Mouse (Mus musculus) layer of hippocampus, postnatal 14 days (tissue): Measurements from ENCODE around the gene Hs3st6. TPM values are rescaled to one million over a fixed set of nuclear protein-coding genes. Genes with fewer than 3 reads are reported as not detected.
"Not testable (repeated sequence)": the region's sequence is repeated elsewhere in the genome, so short reads cannot be mapped to it uniquely, and the experiment has no call there.

Experiments used
- DNase-seq, 2 experiments: peaks; one replicate each; pipeline ENCODE4 v3.0.0; 2021 to 2022; ENCODE audit warnings: low spot score in 2 of 2, mixed read lengths in 1 of 2
- long read RNA-seq, 2 experiments: library from polyadenylated mRNA; stranded (forward); transcript quantifications; one replicate each; pipeline ENCODE4 v2.0.0; 2021
- total RNA-seq, 2 experiments: library from RNA; stranded (reverse); gene quantifications; 2 replicates each; pipeline ENCODE4 v1.2.3; 2021

Hs3st6 gene
- total RNA-seq, result not detected
- long read RNA-seq, experiment 1, partial matches to known transcripts, result 0 of 1 reads
- long read RNA-seq, experiment 1, other reads (novel, unspliced or antisense), result 0 of 1 reads
- long read RNA-seq, experiment 2, partial matches to known transcripts, result 0 of 1 reads
- long read RNA-seq, experiment 2, other reads (novel, unspliced or antisense), result 0 of 1 reads

- DNase-seq, result no peak
Observed at GRCm38 (mm10) chr17:24752415-24753394, at the start of gene Hs3st6. Gene Hs3st6 (plus strand): TSS chr17:24752988.

GRCm38 (mm10) chr17:24705821-24706220 is 47.0 kb upstream of the Hs3st6 start:
- DNase-seq, result no peak

- peak; percentile 94 to 95 for DNase-seq
Observed at GRCm38 (mm10) chr17:24706982-24707800, 45.6 kb upstream of the Hs3st6 start, which contains the start of gene Tbl3. Gene Tbl3 (minus strand): TSS chr17:24707660.

GRCm38 (mm10) chr17:24707801-24708425 is 44.9 kb upstream of the Hs3st6 start:
- DNase-seq, result no peak

GRCm38 (mm10) chr17:24708646-24709045 is 44.1 kb upstream of the Hs3st6 start:
- no peak for DNase-seq

GRCm38 (mm10) chr17:24715556-24715955 is 37.2 kb upstream of the Hs3st6 start:
- no peak for DNase-seq

- no peak for DNase-seq
Observed at GRCm38 (mm10) chr17:24716166-24716682, 36.6 kb upstream of the Hs3st6 start.

GRCm38 (mm10) chr17:24717943-24718342 is 34.8 kb upstream of the Hs3st6 start, which contains the start of the genes Rnf151 and Rps2:
Gene Rnf151 (minus strand): TSS chr17:24718063.
Gene Rps2 (plus strand): TSS chr17:24718116.
- DNase-seq, result no peak

GRCm38 (mm10) chr17:24718938-24719337 is 33.9 kb upstream of the Hs3st6 start:
- DNase-seq, result not testable (repeated sequence)

GRCm38 (mm10) chr17:24719494-24720222 is 33.1 kb upstream of the Hs3st6 start:
- DNase-seq, result peak; percentile 96 to 99

- not testable (repeated sequence) for DNase-seq
Observed at GRCm38 (mm10) chr17:24720616-24721015, 32.2 kb upstream of the Hs3st6 start.

GRCm38 (mm10) chr17:24721383-24721955 is 31.3 kb upstream of the Hs3st6 start:
- not testable (repeated sequence) for DNase-seq

- no peak for DNase-seq
Observed at GRCm38 (mm10) chr17:24722220-24722924, 30.4 kb upstream of the Hs3st6 start.

GRCm38 (mm10) chr17:24723122-24723880 is 29.5 kb upstream of the Hs3st6 start:
- no peak for DNase-seq

GRCm38 (mm10) chr17:24723881-24724180 is 29.0 kb upstream of the Hs3st6 start:
- no peak for DNase-seq

GRCm38 (mm10) chr17:24724184-24724583 is 28.6 kb upstream of the Hs3st6 start, which contains the start of gene Ndufb10:
Gene Ndufb10 (minus strand): TSS chr17:24724478.
- DNase-seq, result peak; percentile 96 to 97

- DNase-seq, result no peak
Observed at GRCm38 (mm10) chr17:24725637-24726390, 27.0 kb upstream of the Hs3st6 start.
